Mouse (Mus musculus) ES-E14 (cell line): ENCODE measurements around the gene Mlxipl.

Source experiments
- CHD2 ChIP-seq: IDR thresholded peaks from 2 replicates; pipeline ENCODE4 v1.6.1; 2014; ENCODE audit warnings: mild to moderate bottlenecking, low read depth, low read length, inconsistent platforms
- ZC3H11A ChIP-seq: IDR thresholded peaks from 2 replicates; pipeline ENCODE4 v1.6.1; 2012; ENCODE audit warnings: low read depth, mild to moderate bottlenecking, inconsistent platforms, low read length, borderline replicate concordance
- ZNF384 ChIP-seq: IDR thresholded peaks from 2 replicates; pipeline ENCODE4 v1.6.1; 2012; ENCODE audit warnings: low read depth, low read length, inconsistent platforms

GRCm38 (mm10) chr5:135161650-135162049 lies 72.0 kb downstream of the Mlxipl start:
- TF ChIP-seq CHD2: no peak
- TF ChIP-seq ZC3H11A: no peak
- no peak for TF ChIP-seq ZNF384
